Mouse (Mus musculus) midbrain, postnatal 0 days (tissue): Measurements from ENCODE around the gene Rala. TPM values are rescaled to one million over a fixed set of nuclear protein-coding genes. Genes with fewer than 3 reads are reported as not detected.
A peak's percentile ranks its signal among the peaks of the same experiment; 100 is the strongest.

Experiments
- ATAC-seq: fragments of 200-750 bp; cut with Nextera tagmentation; 2 replicates; pipeline ENCODE4 v1.8.0; 2017; ENCODE audit warnings: moderate number of reproducible peaks, mild to moderate bottlenecking, moderate TSS enrichment, moderate library complexity; ENCODE audit not compliant: low FRiP score
- DNase-seq: peaks from one replicate; pipeline ENCODE4 v3.0.0-alpha.2; 2015; ENCODE audit warnings: low spot score
- H3K27ac ChIP-seq: fragments of 300-500 bp; sonication (generic); 2 replicates; pipeline ENCODE4 v1.5.1; 2014; ENCODE audit warnings: low read depth, mild to moderate bottlenecking, low read length, mixed read lengths
- H3K27me3 ChIP-seq: fragments of 300-500 bp; sonication (generic); 2 replicates; pipeline ENCODE4 v1.6.1; 2014; ENCODE audit warnings: low read length, control low read depth, mixed read lengths; ENCODE audit not compliant: insufficient read depth
- H3K36me3 ChIP-seq: fragments of 300-500 bp; sonication (generic); 2 replicates; pipeline ENCODE4 v1.6.1; 2014; ENCODE audit warnings: low read length, control low read depth, mixed read lengths; ENCODE audit not compliant: insufficient read depth
- H3K4me1 ChIP-seq: fragments of 300-500 bp; sonication (generic); 2 replicates; pipeline ENCODE4 v1.6.1; 2014; ENCODE audit warnings: mild to moderate bottlenecking, control low read depth, antibody characterized with exemption, low read length, mixed read lengths; ENCODE audit not compliant: insufficient read depth
- H3K4me2 ChIP-seq: fragments of 300-500 bp; sonication (generic); 2 replicates; pipeline ENCODE4 v1.6.1; 2014; ENCODE audit warnings: low read depth, mild to moderate bottlenecking, low read length, mixed read lengths; ENCODE audit not compliant: poor library complexity, severe bottlenecking
- H3K4me3 ChIP-seq: fragments of 300-500 bp; sonication (generic); 2 replicates; pipeline ENCODE4 v1.5.1; 2014; ENCODE audit warnings: low read depth, mild to moderate bottlenecking, low read length, moderate library complexity
- H3K9ac ChIP-seq: fragments of 300-500 bp; sonication (generic); replicated peaks from 2 replicates; pipeline ENCODE4 v1.6.1; 2014; ENCODE audit warnings: mild to moderate bottlenecking, low read length, moderate library complexity, mixed read lengths; ENCODE audit not compliant: poor library complexity, severe bottlenecking
- H3K9me3 ChIP-seq: fragments of 300-500 bp; sonication (generic); 2 replicates; pipeline ENCODE4 v1.6.1; 2016; ENCODE audit warnings: low read length, control low read depth
- CTCF ChIP-seq: IDR thresholded peaks from 2 replicates; pipeline ENCODE4 v1.5.1; 2016; ENCODE audit warnings: antibody characterized with exemption, mild to moderate bottlenecking
- WGBS: fragments of 180-500 bp; shearing (Covaris S2); extraction: QIAGEN DNeasy Blood & Tissue Kit; methylation state at CpG from one replicate; pipeline ENCODE4 v1.1.7; 2014; 5-methylcytosine and 5-hydroxymethylcytosine counted together
- polyA plus RNA-seq: library from polyadenylated mRNA; unstranded; fragments of >200 nt; fragmentation: Nextera tagmentation; extraction: Ambion mirVana; gene quantifications from 2 replicates; pipeline ENCODE4 v1.2.1, GENCODE M21; 2015
- total RNA-seq: library from RNA; depleted of rRNA; stranded (reverse); fragments of >200 nt; gene quantifications from 2 replicates; pipeline ENCODE4 v1.2.3, GENCODE M21; 2014; rRNA removed

Rala gene
- 94.8 and 94.9 TPM in 2 replicates for total RNA-seq
- 233 and 257 TPM in 2 replicates for polyA plus RNA-seq

DNA sequence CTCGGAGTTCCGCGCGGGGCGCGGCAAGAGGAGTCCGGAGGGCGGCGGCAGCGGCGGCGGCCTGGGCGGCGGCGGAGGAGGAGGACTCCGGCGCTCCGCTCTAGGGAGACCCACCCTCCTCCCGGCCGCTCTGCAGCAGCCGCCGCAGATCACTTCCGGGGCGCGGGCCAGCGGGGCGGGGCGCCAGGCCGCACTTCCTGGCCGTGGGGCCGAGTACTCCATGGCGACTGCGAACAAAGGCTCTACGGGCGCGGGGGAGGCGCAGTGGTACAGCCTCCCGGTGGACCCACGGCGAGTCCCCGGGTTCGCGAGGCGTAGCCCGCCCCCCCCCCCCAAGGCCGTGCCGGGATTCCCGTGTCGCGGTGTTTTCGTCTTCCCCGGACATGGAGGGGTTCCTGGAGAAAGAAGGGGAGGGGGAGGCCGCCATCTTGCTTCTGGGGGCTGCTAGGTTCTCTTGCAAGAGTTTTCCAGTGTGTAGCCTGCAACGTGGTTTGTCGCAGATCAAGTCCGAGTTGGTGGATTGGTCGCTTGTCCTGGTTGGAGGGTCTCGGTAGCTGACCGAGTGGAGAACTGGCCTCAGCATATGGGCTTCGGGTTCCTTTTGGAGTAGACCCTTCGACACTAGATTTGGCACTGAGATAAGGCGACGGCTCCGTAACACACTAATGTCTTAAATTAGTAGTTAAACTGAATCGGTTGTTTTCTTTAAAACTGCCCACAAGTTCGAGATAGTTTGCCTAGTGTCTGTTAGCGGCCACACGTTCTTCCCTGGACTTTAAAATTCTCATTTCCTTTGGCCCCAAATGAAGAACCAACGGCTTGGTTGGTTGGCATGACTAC is at the start of gene Rala:
Gene Rala, minus strand, starts transcription at position 162 of the 840 bp plus-strand sequence.
- DNase-seq (peak; percentile 93), ATAC-seq (peak; percentile 100)
- Histone ChIP-seq H3K9ac (peak within 1 kb of the TSS; percentile 97), H3K4me3 (peak within 1 kb of the TSS; percentile 94), H3K27me3 (no peaks in the 10 kb centered on the region), H3K4me2 (peak within 1 kb of the TSS; percentile 66), H3K27ac (peak within 1 kb of the TSS; percentile 98), H3K9me3 (no peaks in the 10 kb centered on the region), H3K4me1 (no peaks in the 10 kb centered on the region), H3K36me3 (no peaks in the 10 kb centered on the region)
- WGBS, result 11% methylated on average over 54 of the region's 69 CpGs
- TF ChIP-seq CTCF, result no peak

DNA sequence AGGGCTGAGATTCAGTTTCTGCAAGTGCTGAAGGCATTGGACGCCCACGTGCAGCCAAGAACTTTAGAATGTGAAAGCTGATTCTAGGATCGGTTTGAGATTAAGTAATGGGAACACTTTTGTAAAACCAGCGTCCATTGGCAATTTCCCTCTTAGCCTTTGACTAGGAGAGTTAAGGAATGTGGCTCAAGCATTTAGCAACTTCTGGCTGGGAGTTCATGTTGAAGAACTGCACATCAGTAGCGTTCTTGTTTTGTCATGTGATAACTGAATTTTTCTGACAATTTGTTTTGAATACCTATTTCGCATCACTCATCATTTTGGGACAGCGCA is 49.4 kb upstream of the Rala start:
- 0 out of 2 replicates have a peak overlapping the region, but pooled peaks have one; percentile 77 for H3K27ac ChIP-seq
- WGBS, result 32% methylated on average over 7 of the region's 7 CpGs
- H3K9me3 ChIP-seq, result no peaks in the 10 kb centered on the region
- H3K4me2 ChIP-seq, result peak overlapping the region; percentile 60
- peak overlapping the region; percentile 50 for H3K4me3 ChIP-seq
- no peaks in the 10 kb centered on the region; the same call in 1 of the 2 replicates for H3K4me1 ChIP-seq
- peak overlapping the region; percentile 58; the same call in 1 of the 2 replicates for H3K9ac ChIP-seq
- ATAC-seq (no peak), DNase-seq (no peak)
- no peaks in the 10 kb centered on the region for H3K36me3 ChIP-seq
- no peak for TF ChIP-seq CTCF
- no peaks in the 10 kb centered on the region for H3K27me3 ChIP-seq

DNA sequence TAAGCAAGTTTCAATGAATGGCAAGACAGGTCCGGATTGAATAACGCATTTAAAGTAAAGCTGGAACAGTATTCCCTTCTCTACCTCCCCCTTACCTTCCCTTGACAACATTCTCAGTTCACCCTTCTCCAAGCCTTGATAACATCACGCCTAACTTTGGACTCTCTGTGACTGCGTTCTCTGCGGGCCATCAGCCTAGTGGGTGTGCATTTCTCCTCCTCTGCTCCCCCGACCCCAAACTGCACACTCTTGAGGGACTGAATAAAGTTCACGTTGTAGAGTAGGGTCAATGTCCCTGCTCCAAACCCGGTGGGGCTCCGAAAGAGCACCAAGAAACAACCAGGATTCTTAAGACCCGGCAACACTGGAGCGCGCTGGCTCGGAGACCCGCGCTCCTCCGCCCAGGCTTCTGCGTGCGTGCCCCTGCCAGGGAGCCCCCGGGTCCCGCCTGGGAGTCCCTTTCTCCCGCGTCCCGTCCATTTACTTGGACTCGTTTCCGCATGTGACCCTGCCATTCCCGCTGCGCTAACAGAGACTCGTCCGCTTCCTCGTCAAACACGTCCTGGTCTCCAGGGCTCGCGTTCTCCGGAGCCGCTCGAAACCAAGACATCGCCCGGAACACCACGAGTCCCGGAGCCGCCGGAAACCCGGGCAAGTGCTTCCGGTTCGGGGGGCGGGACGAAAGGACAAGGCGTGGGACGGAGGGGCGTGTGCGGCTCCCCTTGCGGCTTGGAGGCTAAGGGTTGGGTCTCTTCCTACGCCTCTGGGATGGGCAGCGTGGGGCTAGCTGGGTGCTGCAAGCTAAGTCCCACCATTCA is 48.9 kb upstream of the Rala start, which contains the start of gene Yae1d1:
Gene Yae1d1, minus strand, starts transcription at position 653 of the 818 bp plus-strand sequence.
- H3K9me3 ChIP-seq, result no peaks in the 10 kb centered on the region
- peak within 1 kb of the TSS; percentile 58; the same call in 1 of the 2 replicates for H3K9ac ChIP-seq
- H3K36me3 ChIP-seq, result no peaks in the 10 kb centered on the region
- H3K4me2 ChIP-seq, result peak within 1 kb of the TSS; percentile 60
- under 1% methylated on average over 54 of the region's 54 CpGs for WGBS
- peak; percentile 91 for DNase-seq
- TF ChIP-seq CTCF, result peak; percentile 73
- H3K4me3 ChIP-seq, result peak within 1 kb of the TSS; percentile 50
- peak within 1 kb of the TSS; percentile 77 for H3K27ac ChIP-seq
- H3K4me1 ChIP-seq, result no peaks in the 10 kb centered on the region; the same call in 1 of the 2 replicates
- ATAC-seq, result peak; percentile 98
- no peaks in the 10 kb centered on the region for H3K27me3 ChIP-seq

DNA sequence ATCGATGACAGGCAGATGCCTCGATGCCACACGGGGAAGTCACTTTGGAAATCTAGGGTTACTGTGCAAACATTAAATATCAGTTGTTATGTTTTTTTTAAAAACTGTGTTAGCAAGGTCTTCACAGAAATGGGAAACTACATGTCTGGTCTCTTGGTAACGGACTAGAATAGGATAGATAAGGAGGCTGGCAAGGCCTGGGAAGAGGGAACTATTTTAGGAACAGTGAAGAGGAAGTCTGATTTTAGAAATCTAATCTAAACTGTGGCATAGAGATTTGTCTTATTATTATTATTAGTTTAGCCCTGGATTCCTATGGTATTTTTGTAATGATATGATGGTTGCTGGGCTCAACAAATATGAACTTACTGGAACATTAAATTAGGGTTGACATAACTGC is 48.0 kb upstream of the Rala start:
- Histone ChIP-seq H3K4me3 (peak overlapping the region; percentile 50; the same call in 1 of the 2 replicates), H3K9me3 (no peaks in the 10 kb centered on the region), H3K4me2 (peak overlapping the region; percentile 60), H3K9ac (no peak overlapping the region), H3K27me3 (no peaks in the 10 kb centered on the region), H3K27ac (no peak overlapping the region), H3K4me1 (no peaks in the 10 kb centered on the region; the same call in 1 of the 2 replicates), H3K36me3 (peaks cover 3% of the 10 kb centered on the region; the same call in 1 of the 2 replicates)
- 88% methylated on average over 4 of the region's 4 CpGs for WGBS
- no peak for DNase-seq
- no peak for TF ChIP-seq CTCF
- no peak for ATAC-seq

DNA sequence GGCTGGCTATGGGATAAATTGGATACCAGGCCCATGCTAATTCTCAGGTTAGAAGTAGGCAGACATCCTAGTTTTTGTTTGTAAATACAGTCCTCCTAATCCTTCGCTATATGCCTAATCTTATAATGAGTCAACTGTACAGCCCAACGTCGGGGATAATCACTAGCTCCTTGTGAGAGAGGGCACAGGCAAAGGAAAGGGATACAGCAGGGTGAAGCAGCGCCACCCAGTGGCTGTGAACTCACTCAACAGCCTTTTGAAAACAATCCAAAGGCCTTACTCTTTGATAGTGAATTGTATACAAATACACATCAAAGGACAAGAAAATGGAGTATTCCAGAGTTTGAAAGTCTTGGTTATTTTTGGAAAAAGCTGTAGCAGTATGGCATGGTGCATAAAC is 39.2 kb upstream of the Rala start:
- no peak overlapping the region for H3K9ac ChIP-seq
- no peak overlapping the region for H3K4me3 ChIP-seq
- peaks cover 4% of the 10 kb centered on the region; the same call in 1 of the 2 replicates for H3K36me3 ChIP-seq
- ATAC-seq (peak; percentile 38; the same call in 1 of the 2 replicates), DNase-seq (peak; percentile 68)
- 54% methylated on average over 4 of the region's 4 CpGs for WGBS
- no peaks in the 10 kb centered on the region for H3K27me3 ChIP-seq
- no peak overlapping the region for H3K27ac ChIP-seq
- peak; percentile 80 for TF ChIP-seq CTCF
- H3K4me1 ChIP-seq, result no peaks in the 10 kb centered on the region
- H3K4me2 ChIP-seq, result no peak overlapping the region
- no peaks in the 10 kb centered on the region for H3K9me3 ChIP-seq
